Mouse (Mus musculus) liver, postnatal 0 days (tissue): ENCODE results near the gene Ewsr1.

ENCODE experiments used
- CTCF ChIP-seq: sonication (generic); IDR thresholded peaks from 2 replicates; pipeline ENCODE4 v1.5.1; 2016; ENCODE audit warnings: antibody characterized with exemption, low read depth
- EP300 ChIP-seq: IDR thresholded peaks from 2 replicates; pipeline ENCODE4 v1.6.1; 2016; ENCODE audit warnings: antibody characterized with exemption, low read depth, mild to moderate bottlenecking

DNA sequence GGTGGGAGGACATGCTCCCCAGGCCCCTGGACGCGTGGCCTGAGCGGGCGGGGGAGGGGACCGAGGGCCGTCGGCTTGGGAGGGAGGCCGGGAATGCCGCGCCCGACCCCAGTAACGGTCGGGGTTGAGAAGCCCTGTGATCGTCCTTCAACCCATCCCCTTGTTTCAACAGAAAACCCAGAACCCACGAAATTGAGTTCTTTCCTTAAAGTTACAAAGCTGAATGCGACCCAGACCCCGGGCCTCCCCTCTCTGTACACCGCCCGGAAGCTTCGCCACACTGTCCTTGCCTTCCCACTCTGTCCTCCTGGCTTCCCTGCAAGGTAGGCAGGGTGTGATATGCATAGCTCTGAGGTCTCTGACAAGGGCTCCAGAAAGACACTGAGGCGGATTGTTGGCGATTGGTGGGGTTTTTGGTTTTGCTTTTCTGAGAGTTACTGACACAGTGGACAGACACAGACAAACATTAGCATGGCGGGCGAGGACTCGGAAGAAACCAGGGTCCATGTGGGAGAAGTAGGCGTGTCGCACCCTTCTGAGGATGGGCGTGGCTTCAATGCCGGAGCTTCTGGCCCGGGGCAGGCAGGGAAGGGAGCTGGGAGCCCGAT lies 614 bp upstream of the Ewsr1 start:
- TF ChIP-seq CTCF (no peak), EP300 (no peak)
